Mouse (Mus musculus): ENCODE results near the gene H2-DMb2. TPM values are rescaled to one million over a fixed set of nuclear protein-coding genes. Genes with fewer than 3 reads are reported as not detected.

The H2-DMb2 gene
- total and polyA plus RNA-seq, 3 experiments: 2.1 to 7.6 (median 2.3) TPM

- TF ChIP-seq CTCF (IDR thresholded peaks at IDR 0.05) (no peak), EP300 (IDR thresholded peaks at IDR 0.05; ENCODE audit: insufficient read depth, low read depth, low read length) (no peak), POLR2A (IDR thresholded peaks at IDR 0.05; ENCODE audit: insufficient read depth, low read depth, low read length) (no peak)
- no peak overlapping the region for H3K9ac ChIP-seq (ENCODE audit: low read depth, low read length)
- H3K4me1 ChIP-seq (ENCODE audit: control insufficient read depth, insufficient read depth, low read length): no peaks in the 10 kb centered on the region
- no peaks in the 10 kb centered on the region for H3K79me2 ChIP-seq (replicated peaks; ENCODE audit: control insufficient read depth, insufficient read depth, low read length)
- H3K36me3 ChIP-seq (ENCODE audit: control insufficient read depth, insufficient read depth, low read length): no peaks in the 10 kb centered on the region
- H3K4me3 ChIP-seq: no peak overlapping the region
- H3K27ac ChIP-seq: no peak overlapping the region
- intact Hi-C loops (cut with DNase I): loop anchor here (1.0 to 2.0 kb wide), 4 partner anchors 34 to 178 kb away; no protein-coding TSS in a partner anchor
- DNase-seq: no peak
- no peaks in the 10 kb centered on the region; the same call in 1 of the 2 replicates for H3K27me3 ChIP-seq (ENCODE audit: control insufficient read depth, insufficient read depth, low read length)
- 18% methylated on average over 4 of the region's 4 CpGs for WGBS
These were observed 27.4 kb downstream of the H2-DMb2 start for GRCm38 (mm10) chr17:34170487-34170876.

- peak; percentile 80 to 84 for DNase-seq
- Histone ChIP-seq H3K36me3 (ENCODE audit: control insufficient read depth, insufficient read depth, low read length) (no peaks in the 10 kb centered on the region), H3K27ac (peak overlapping the region; percentile 5; the same call in 1 of the 2 replicates), H3K4me1 (ENCODE audit: control insufficient read depth, insufficient read depth, low read length) (no peaks in the 10 kb centered on the region), H3K4me3 (peak overlapping the region; percentile 37; the same call in 1 of the 2 replicates), H3K9ac (ENCODE audit: low read depth, low read length) (no peak overlapping the region), H3K27me3 (ENCODE audit: control insufficient read depth, insufficient read depth, low read length) (no peaks in the 10 kb centered on the region), H3K79me2 (replicated peaks; ENCODE audit: control insufficient read depth, insufficient read depth, low read length) (no peaks in the 10 kb centered on the region)
- 21% methylated on average over 13 of the region's 13 CpGs for WGBS
- TF ChIP-seq CTCF (IDR thresholded peaks at IDR 0.05) (peak; percentile 85), EP300 (IDR thresholded peaks at IDR 0.05; ENCODE audit: insufficient read depth, low read depth, low read length) (no peak)
- intact Hi-C loops (cut with DNase I): loop anchor here (1.0 to 2.0 kb wide), 4 partner anchors 33 to 178 kb away; no protein-coding TSS in a partner anchor
These were observed 27.9 kb downstream of the H2-DMb2 start for GRCm38 (mm10) chr17:34170877-34171498.

- over 99% methylated on average over 5 of the region's 5 CpGs for WGBS
- no peak overlapping the region for H3K9ac ChIP-seq (ENCODE audit: low read depth, low read length)
- intact Hi-C loops (cut with DNase I): no loop called here
- H3K27me3 ChIP-seq (ENCODE audit: control insufficient read depth, insufficient read depth, low read length): no peaks in the 10 kb centered on the region
- TF ChIP-seq EP300 (IDR thresholded peaks at IDR 0.05; ENCODE audit: insufficient read depth, low read depth, low read length): no peak
- peak; percentile 39 for TF ChIP-seq CTCF (IDR thresholded peaks at IDR 0.05)
- TF ChIP-seq POLR2A (IDR thresholded peaks at IDR 0.05; ENCODE audit: insufficient read depth, low read depth, low read length): no peak
- DNase-seq: no peak
- no peak overlapping the region for H3K4me3 ChIP-seq
- H3K27ac ChIP-seq: no peak overlapping the region
- no peaks in the 10 kb centered on the region for H3K36me3 ChIP-seq (ENCODE audit: control insufficient read depth, insufficient read depth, low read length)
- H3K4me1 ChIP-seq (ENCODE audit: control insufficient read depth, insufficient read depth, low read length): no peaks in the 10 kb centered on the region
- H3K79me2 ChIP-seq (replicated peaks; ENCODE audit: control insufficient read depth, insufficient read depth, low read length): no peaks in the 10 kb centered on the region
These were observed 29.4 kb downstream of the H2-DMb2 start for GRCm38 (mm10) chr17:34172528-34172927.

DNA sequence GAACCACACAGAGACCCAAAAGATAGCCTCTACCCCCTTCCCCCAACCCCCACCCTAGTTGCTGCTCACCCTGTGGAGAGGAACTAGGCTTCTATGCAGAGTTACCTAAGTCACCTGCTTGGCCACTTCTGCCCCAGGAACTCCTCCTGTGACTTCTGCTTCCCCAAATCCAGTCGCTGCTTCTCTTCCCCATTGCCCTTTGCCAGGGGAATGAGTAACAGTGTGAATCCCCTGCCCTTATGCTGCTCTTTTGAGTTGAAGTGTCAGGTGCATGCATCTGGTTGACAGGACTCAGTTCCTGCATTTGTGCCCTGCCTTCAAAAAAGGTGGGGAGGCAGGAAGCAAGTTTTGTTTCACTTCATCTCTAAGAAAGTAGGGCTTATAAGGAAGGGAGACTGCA is 31.0 kb downstream of the H2-DMb2 start:
- intact Hi-C loops (cut with DNase I): no loop called here
- no peaks in the 10 kb centered on the region for H3K4me1 ChIP-seq (ENCODE audit: control insufficient read depth, insufficient read depth, low read length)
- no peak overlapping the region for H3K9ac ChIP-seq (ENCODE audit: low read depth, low read length)
- TF ChIP-seq CTCF (IDR thresholded peaks at IDR 0.05) (no peak), POLR2A (IDR thresholded peaks at IDR 0.05; ENCODE audit: insufficient read depth, low read depth, low read length) (no peak), EP300 (IDR thresholded peaks at IDR 0.05; ENCODE audit: insufficient read depth, low read depth, low read length) (no peak)
- H3K36me3 ChIP-seq (ENCODE audit: control insufficient read depth, insufficient read depth, low read length): no peaks in the 10 kb centered on the region
- H3K4me3 ChIP-seq: no peak overlapping the region
- no peaks in the 10 kb centered on the region for H3K79me2 ChIP-seq (replicated peaks; ENCODE audit: control insufficient read depth, insufficient read depth, low read length)
- no peak overlapping the region for H3K27ac ChIP-seq
- 53% methylated on average over 1 of the region's 1 CpGs for WGBS
- DNase-seq: no peak
- H3K27me3 ChIP-seq (ENCODE audit: control insufficient read depth, insufficient read depth, low read length): no peaks in the 10 kb centered on the region

GRCm38 (mm10) chr17:34177179-34177578 is 34.1 kb downstream of the H2-DMb2 start:
- intact Hi-C loops (cut with DNase I): no loop called here
- Histone ChIP-seq H3K27ac (no peak overlapping the region), H3K9ac (ENCODE audit: low read depth, low read length) (no peak overlapping the region), H3K36me3 (ENCODE audit: control insufficient read depth, insufficient read depth, low read length) (no peaks in the 10 kb centered on the region), H3K4me3 (no peak overlapping the region), H3K79me2 (replicated peaks; ENCODE audit: control insufficient read depth, insufficient read depth, low read length) (no peaks in the 10 kb centered on the region), H3K27me3 (ENCODE audit: control insufficient read depth, insufficient read depth, low read length) (no peaks in the 10 kb centered on the region), H3K4me1 (ENCODE audit: control insufficient read depth, insufficient read depth, low read length) (no peaks in the 10 kb centered on the region)
- TF ChIP-seq CTCF (IDR thresholded peaks at IDR 0.05) (peak; percentile 54), EP300 (IDR thresholded peaks at IDR 0.05; ENCODE audit: insufficient read depth, low read depth, low read length) (no peak), POLR2A (IDR thresholded peaks at IDR 0.05; ENCODE audit: insufficient read depth, low read depth, low read length) (no peak)
- WGBS: 68% methylated on average over 4 of the region's 4 CpGs
- DNase-seq: no peak

DNA sequence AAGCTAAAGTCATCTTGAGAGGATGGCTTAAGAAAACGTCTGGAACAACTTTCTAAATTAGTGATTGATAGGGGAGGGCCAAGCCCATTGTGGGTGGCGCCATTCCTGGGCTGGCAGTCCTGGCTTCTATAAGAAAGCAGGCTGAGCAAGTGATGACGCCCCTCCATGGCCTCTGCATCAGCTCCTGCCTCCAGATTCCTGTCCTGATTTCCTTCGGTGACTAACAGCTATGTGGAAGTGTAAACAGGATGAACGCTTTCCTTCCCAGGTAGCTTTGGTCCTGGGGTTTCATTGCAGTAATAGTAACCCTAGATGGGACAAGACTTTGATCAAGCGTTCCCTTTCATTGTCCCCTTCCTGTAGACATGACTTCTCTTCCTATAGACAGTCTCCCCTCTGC is 35.9 kb downstream of the H2-DMb2 start:
- no peaks in the 10 kb centered on the region for H3K79me2 ChIP-seq (replicated peaks; ENCODE audit: control insufficient read depth, insufficient read depth, low read length)
- no peaks in the 10 kb centered on the region for H3K36me3 ChIP-seq (ENCODE audit: control insufficient read depth, insufficient read depth, low read length)
- no peak overlapping the region for H3K27ac ChIP-seq
- no peak overlapping the region for H3K4me3 ChIP-seq
- TF ChIP-seq POLR2A (IDR thresholded peaks at IDR 0.05; ENCODE audit: insufficient read depth, low read depth, low read length) (no peak), CTCF (IDR thresholded peaks at IDR 0.05) (no peak), EP300 (IDR thresholded peaks at IDR 0.05; ENCODE audit: insufficient read depth, low read depth, low read length) (no peak)
- no peaks in the 10 kb centered on the region for H3K4me1 ChIP-seq (ENCODE audit: control insufficient read depth, insufficient read depth, low read length)
- no peak for DNase-seq
- 43% methylated on average over 6 of the region's 6 CpGs for WGBS
- no peaks in the 10 kb centered on the region for H3K27me3 ChIP-seq (ENCODE audit: control insufficient read depth, insufficient read depth, low read length)
- intact Hi-C loops (cut with DNase I): no loop called here
- no peak overlapping the region for H3K9ac ChIP-seq (ENCODE audit: low read depth, low read length)
